Mouse (Mus musculus) effector memory CD4-positive, alpha-beta T cell, adult 5 months (primary cell): ENCODE results near the gene Gpr157. TPM values are rescaled to one million over a fixed set of nuclear protein-coding genes. Genes with fewer than 3 reads are reported as not detected.

Source experiments
- polyA plus RNA-seq: library from polyadenylated mRNA; unstranded; fragments of 100-300 nt; shearing (Covaris generic); gene quantifications from one replicate; pipeline ENCODE4 v1.2.1, GENCODE M21; 2017

The Gpr157 gene
- polyA plus RNA-seq = 0.37 TPM

DNA sequence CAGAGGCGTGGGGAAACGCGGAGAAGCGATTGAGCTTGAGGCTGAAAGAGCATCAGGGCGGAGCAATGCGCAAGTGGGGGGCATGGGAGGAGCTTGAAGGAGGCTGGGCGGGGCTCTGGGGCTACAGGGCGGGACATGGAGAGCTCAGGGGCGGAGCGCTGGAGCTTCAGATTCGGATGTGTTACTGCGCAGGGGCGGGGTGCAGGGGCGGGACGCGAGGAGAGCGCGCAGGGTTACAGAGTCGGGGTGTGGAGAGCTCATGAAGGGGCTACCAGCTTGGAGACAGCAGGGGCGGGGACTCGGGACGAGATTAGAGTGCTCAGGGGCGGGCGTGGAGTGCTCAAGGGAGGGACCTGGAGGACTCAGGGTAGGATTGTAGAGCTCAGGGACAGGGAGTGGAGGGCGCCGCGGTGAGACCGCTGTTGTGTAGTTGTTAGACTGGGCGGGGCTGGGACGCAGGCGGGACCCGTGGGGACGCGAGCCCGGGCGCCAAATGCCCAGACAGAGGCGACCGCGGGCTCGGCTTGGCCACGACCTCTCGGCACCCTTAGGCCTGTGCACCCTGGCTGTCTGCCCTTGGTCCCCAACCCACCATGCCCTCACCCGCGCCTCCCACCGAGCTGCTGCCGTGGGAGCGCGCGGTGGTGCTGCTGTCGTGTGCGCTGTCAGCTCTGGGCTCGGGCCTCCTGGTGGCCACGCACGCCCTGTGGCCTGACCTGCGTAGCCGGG is at the start of gene Gpr157:
TSS of gene Gpr157 (plus strand) at position 205 of the 729 bp plus-strand sequence.

DNA sequence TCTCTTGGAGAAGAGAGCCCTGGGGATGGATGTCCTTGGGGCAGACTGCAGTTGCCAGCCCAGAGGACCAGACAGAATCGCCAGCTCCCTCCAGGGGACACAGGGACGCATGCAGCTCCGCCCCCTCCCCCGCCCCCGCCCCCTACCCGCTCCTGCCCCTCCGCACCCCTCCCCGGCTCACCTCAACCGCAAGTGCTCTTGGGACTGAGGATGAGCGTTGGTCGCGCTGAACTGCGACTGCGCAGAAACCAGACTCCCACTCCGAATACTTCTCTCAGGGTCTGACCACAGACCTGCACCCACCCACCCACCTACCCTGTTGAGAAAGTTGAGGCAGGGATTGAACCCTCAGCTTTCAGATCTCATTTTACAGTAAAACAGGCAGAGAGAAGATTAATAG is 31.9 kb downstream of the Gpr157 start, which contains the start of gene Slc2a5:
TSS of gene Slc2a5 (plus strand) at position 229 of the 400 bp plus-strand sequence.

Other genes starting within 250 kb of the Gpr157 start
- 34.3 TPM for gene Spsb1, start 132.3 kb upstream of the Gpr157 start, polyA plus RNA-seq
- 8.5 TPM for gene H6pd, start 78.3 kb upstream of the Gpr157 start, polyA plus RNA-seq
- gene Slc2a5, start 31.9 kb downstream of the Gpr157 start, polyA plus RNA-seq = not detected
- not detected for gene Slc2a7, start 61.6 kb downstream of the Gpr157 start, polyA plus RNA-seq
- not detected for gene Car6, start 114.0 kb downstream of the Gpr157 start, polyA plus RNA-seq
- gene Eno1, start 149.4 kb downstream of the Gpr157 start, polyA plus RNA-seq = 995 TPM
- 27.1 TPM for gene Rere, start 194.3 kb downstream of the Gpr157 start, polyA plus RNA-seq